Mouse (Mus musculus): Measurements from ENCODE around the gene Galnt18. TPM values are rescaled to one million over a fixed set of nuclear protein-coding genes. Genes with fewer than 3 reads are reported as not detected.

The Galnt18 gene
- total RNA-seq (2021) = 10 to 100 TPM; 47.0 to 52.4 TPM

GRCm38 (mm10) chr7:111779504-111780242 is at the start of gene Galnt18:
Gene Galnt18, minus strand, starts transcription at chr7:111779977.
- intact Hi-C loops (cut with DNase I) = loop anchor here (5.0 to 10.0 kb wide), 4 partner anchors 78 to 595 kb away; no protein-coding TSS in a partner anchor

GRCm38 (mm10) chr7:111827337-111827736 is 47.6 kb upstream of the Galnt18 start:
- intact Hi-C loops (cut with DNase I) = no loop called here
- DNase-seq (ENCODE audit: extremely low spot score in 1 of 2, low spot score in 2 of 2) = no peak

More at GRCm38 (mm10) chr7:111779504-111780242, at the start of gene Galnt18:
- DNase-seq (ENCODE audit: extremely low spot score in 1 of 2, low spot score in 2 of 2) = peak; percentile 93 to 96

- DNase-seq (ENCODE audit: extremely low spot score in 1 of 2, low spot score in 2 of 2) = peak in 1 of 2 experiments; percentile 34
- intact Hi-C loops (cut with DNase I) = no loop called here
These were observed 33.3 kb upstream of the Galnt18 start for GRCm38 (mm10) chr7:111813093-111813492.

GRCm38 (mm10) chr7:111811036-111811435 is 31.3 kb upstream of the Galnt18 start:
- no peak for DNase-seq (ENCODE audit: extremely low spot score in 1 of 2, low spot score in 2 of 2)
- intact Hi-C loops (cut with DNase I) = no loop called here

GRCm38 (mm10) chr7:111809796-111810195 is 30.0 kb upstream of the Galnt18 start:
- intact Hi-C loops (cut with DNase I) = no loop called here

GRCm38 (mm10) chr7:111806083-111806482 is 26.3 kb upstream of the Galnt18 start:
- intact Hi-C loops (cut with DNase I) = no loop called here
- no peak for DNase-seq (ENCODE audit: extremely low spot score in 1 of 2, low spot score in 2 of 2)

More at GRCm38 (mm10) chr7:111809796-111810195, 30.0 kb upstream of the Galnt18 start:
- no peak for DNase-seq (ENCODE audit: extremely low spot score in 1 of 2, low spot score in 2 of 2)

- DNase-seq (ENCODE audit: extremely low spot score in 1 of 2, low spot score in 2 of 2) = no peak
- intact Hi-C loops (cut with DNase I) = no loop called here
These were observed 24.9 kb upstream of the Galnt18 start for GRCm38 (mm10) chr7:111804646-111805045.

GRCm38 (mm10) chr7:111800785-111801184 is 21.0 kb upstream of the Galnt18 start:
- no peak for DNase-seq (ENCODE audit: extremely low spot score in 1 of 2, low spot score in 2 of 2)

GRCm38 (mm10) chr7:111800120-111800519 is 20.3 kb upstream of the Galnt18 start:
- intact Hi-C loops (cut with DNase I) = no loop called here
- DNase-seq (ENCODE audit: extremely low spot score in 1 of 2, low spot score in 2 of 2) = peak in 1 of 2 experiments; percentile 63

More at GRCm38 (mm10) chr7:111800785-111801184, 21.0 kb upstream of the Galnt18 start:
- intact Hi-C loops (cut with DNase I) = no loop called here

- DNase-seq (ENCODE audit: extremely low spot score in 1 of 2, low spot score in 2 of 2) = no peak
- intact Hi-C loops (cut with DNase I) = no loop called here
These were observed 19.2 kb upstream of the Galnt18 start for GRCm38 (mm10) chr7:111799021-111799420.

- intact Hi-C loops (cut with DNase I) = no loop called here
These were observed 17.7 kb upstream of the Galnt18 start for GRCm38 (mm10) chr7:111797337-111798010.

GRCm38 (mm10) chr7:111795059-111795458 is 15.3 kb upstream of the Galnt18 start:
- no peak for DNase-seq (ENCODE audit: extremely low spot score in 1 of 2, low spot score in 2 of 2)
- intact Hi-C loops (cut with DNase I) = no loop called here

More at GRCm38 (mm10) chr7:111797337-111798010, 17.7 kb upstream of the Galnt18 start:
- no peak for DNase-seq (ENCODE audit: extremely low spot score in 1 of 2, low spot score in 2 of 2)

GRCm38 (mm10) chr7:111792154-111792553 is 12.4 kb upstream of the Galnt18 start:
- intact Hi-C loops (cut with DNase I) = no loop called here
- DNase-seq (ENCODE audit: extremely low spot score in 1 of 2, low spot score in 2 of 2) = no peak

GRCm38 (mm10) chr7:111791347-111791746 is 11.6 kb upstream of the Galnt18 start:
- no peak for DNase-seq (ENCODE audit: extremely low spot score in 1 of 2, low spot score in 2 of 2)
- intact Hi-C loops (cut with DNase I) = no loop called here

- intact Hi-C loops (cut with DNase I) = no loop called here
- DNase-seq (ENCODE audit: extremely low spot score in 1 of 2, low spot score in 2 of 2) = no peak
These were observed 8.1 kb upstream of the Galnt18 start for GRCm38 (mm10) chr7:111787921-111788320.

GRCm38 (mm10) chr7:111785478-111785877 is 5.7 kb upstream of the Galnt18 start:
- DNase-seq (ENCODE audit: extremely low spot score in 1 of 2, low spot score in 2 of 2) = peak; percentile 27 to 51
- intact Hi-C loops (cut with DNase I) = no loop called here

- intact Hi-C loops (cut with DNase I) = loop anchor here (2.0 to 5.0 kb wide), 2 partner anchors 75 to 187 kb away; no protein-coding TSS in a partner anchor
- DNase-seq (ENCODE audit: extremely low spot score in 1 of 2, low spot score in 2 of 2) = peak; percentile 63 to 73
These were observed 2.3 kb upstream of the Galnt18 start for GRCm38 (mm10) chr7:111782126-111782525.

GRCm38 (mm10) chr7:111781316-111781715 is 1.5 kb upstream of the Galnt18 start:
- intact Hi-C loops (cut with DNase I) = loop anchor here (5.0 kb wide), 1 partner anchor 76 kb away; no protein-coding TSS in a partner anchor

GRCm38 (mm10) chr7:111778789-111779503 is 831 bp downstream of the Galnt18 start:
- DNase-seq (ENCODE audit: extremely low spot score in 1 of 2, low spot score in 2 of 2) = peak in 1 of 2 experiments; percentile 44
- intact Hi-C loops (cut with DNase I) = loop anchor here (10.0 kb wide), 3 partner anchors 194 to 594 kb away; no protein-coding TSS in a partner anchor

More at GRCm38 (mm10) chr7:111781316-111781715, 1.5 kb upstream of the Galnt18 start:
- DNase-seq (ENCODE audit: extremely low spot score in 1 of 2, low spot score in 2 of 2) = peak in 1 of 2 experiments; percentile 64

All from left cerebral cortex, postnatal 10 days (tissue).